Mouse (Mus musculus) left cerebral cortex, postnatal 4 days (tissue): ENCODE measurements around the gene Ptk7. TPM values are rescaled to one million over a fixed set of nuclear protein-coding genes. Genes with fewer than 3 reads are reported as not detected.
"Not testable (repeated sequence)": the region's sequence is repeated elsewhere in the genome, so short reads cannot be mapped to it uniquely, and the experiment has no call there.

Source experiments
- DNase-seq: peaks from one replicate; pipeline ENCODE4 v3.0.0-alpha.2; 2022
- intact Hi-C: fragments of 180-260 bp; cut with DNase I; formaldehyde crosslinking; loops from one replicate; pipeline ENCODE4 v1.15.1; 2025
- total RNA-seq, 2 experiments: library from RNA; stranded (reverse); gene quantifications; 2 replicates each; pipeline ENCODE4 v1.2.3; 2021

Gene Ptk7
- total RNA-seq, 2 experiments from 2014 or later: 29.8 to 30.6 TPM

DNA sequence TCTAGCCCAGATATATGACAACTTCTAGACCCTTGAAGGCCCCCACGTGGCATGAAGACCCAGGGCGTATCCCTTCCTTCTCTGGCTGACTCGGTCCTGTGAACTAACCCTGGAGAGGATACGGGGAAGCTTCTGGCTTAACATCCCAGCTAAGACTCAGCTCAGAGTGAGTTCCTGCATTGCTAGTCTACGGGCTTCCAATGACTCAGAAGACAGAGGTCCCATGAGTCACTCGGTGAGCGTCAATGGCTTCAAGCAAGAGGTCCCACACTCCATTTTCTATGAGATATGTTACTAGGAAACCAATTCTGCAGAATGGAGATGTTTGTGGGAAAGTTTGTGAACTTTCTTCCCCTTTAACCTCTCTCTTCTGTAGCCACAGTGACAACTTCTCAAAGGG is 54.8 kb downstream of the Ptk7 start:
- DNase-seq: no peak

DNA sequence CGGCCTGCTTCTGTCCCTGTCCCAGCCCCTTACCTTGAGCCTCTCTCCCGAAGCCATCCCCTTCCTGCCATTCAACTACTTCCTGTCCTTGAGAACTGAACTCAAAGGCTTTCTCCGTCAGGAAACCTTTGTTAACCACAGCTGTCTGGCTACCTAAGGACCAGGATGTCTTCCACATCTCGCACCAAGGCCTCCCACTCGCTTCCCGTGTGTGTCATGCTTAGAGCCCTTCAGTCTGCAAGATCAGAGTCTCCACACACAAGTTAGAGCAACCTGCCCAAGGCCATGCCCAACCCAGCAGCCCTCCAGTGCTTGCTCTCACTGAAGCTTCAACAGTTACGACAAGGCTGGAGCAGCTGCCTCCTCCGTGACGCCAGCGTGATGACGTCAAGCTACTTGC is 58.3 kb downstream of the Ptk7 start:
- DNase-seq: no peak
- intact Hi-C loops: no loop called here

More for the DNA sequence above, 54.8 kb downstream of the Ptk7 start:
- intact Hi-C loops: no loop called here

DNA sequence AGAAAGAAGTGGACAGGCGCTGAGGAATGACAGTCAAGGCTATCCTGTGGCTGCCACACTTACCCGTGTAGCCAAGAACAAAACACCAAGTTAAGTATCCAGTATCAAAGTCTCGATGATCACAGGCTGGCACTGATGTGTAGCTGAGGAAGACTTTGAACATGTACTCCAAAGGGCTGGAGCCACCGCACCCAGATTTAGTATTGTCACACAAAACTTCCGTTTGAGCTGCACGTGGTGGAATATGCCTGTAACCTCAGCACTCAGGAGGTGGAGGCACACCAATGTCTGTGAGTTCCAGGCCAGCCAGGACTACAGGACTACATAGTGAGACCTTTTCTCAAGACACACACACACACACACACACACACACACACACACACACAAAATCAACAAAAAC is 70.2 kb downstream of the Ptk7 start:
- DNase-seq: no peak
- intact Hi-C loops: loop anchor here (10.0 kb wide), 1 partner anchor 86 kb away; the partner anchor contains the start of genes Klc4 and Mrpl2

DNA sequence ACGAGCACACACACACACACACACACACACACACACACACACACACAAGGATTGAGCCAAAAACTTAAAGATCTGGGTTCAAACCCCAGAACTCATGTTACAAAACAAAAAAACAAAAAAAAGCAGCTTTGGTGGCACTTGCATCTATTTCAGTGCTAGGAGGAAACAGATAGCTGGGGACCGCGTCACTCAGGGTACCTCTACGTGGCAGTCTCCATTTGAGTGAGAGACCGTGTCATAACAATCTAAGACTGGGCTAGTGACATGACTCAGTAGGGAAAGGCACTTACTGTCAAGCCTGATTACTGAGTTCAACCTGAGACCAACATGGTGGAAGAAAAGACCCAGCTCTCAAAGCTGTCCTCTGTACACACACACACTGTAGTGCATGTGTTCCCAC is 71.2 kb downstream of the Ptk7 start:
- intact Hi-C loops: loop anchor here (10.0 kb wide), 1 partner anchor 87 kb away; the partner anchor contains the start of genes Klc4 and Mrpl2

DNA sequence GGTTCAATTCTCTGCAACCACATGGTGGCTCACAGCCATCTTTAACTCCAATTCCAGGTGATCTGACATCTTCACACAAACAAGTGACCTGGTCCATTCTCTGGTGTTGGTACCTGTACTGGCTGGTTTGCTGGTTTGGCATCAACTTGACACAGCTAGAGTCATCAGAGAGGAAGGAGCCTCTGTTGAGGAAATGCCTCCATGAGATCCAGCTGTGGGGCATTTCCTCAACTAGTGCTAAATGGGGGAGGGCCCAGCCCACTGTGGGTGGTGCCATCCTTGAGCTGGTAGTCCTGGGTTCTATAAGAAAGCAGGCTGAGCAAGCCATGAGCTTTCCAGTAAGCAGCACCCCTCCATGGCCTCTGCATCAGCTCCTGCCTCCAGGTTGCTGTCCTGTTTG is 72.0 kb downstream of the Ptk7 start:
- not testable (repeated sequence) for DNase-seq
- intact Hi-C loops: loop anchor here (10.0 kb wide), 1 partner anchor 87 kb away; the partner anchor contains the start of genes Klc4 and Mrpl2

More for the DNA sequence above, 71.2 kb downstream of the Ptk7 start:
- no peak for DNase-seq

DNA sequence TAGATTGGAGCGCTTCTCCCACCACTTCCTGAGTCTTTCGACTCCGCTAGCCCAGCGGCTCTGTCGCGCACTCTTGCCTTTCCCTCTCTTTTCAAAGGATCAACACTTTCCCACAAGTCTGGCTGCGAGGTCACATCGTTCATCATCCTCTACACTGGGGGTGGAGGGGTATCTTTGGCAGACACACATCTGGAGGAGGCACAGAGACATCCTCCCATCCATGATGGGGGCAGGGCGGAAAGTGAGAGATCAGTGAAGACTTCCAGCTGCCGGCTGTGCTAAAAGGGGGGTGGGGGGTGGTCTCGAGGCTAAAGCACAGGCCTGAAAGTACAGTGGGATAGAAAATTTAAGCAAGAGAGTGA is 72.7 kb downstream of the Ptk7 start:
- DNase-seq: peak; percentile 34
- intact Hi-C loops: loop anchor here (10.0 kb wide), 1 partner anchor 88 kb away; the partner anchor contains the start of genes Klc4 and Mrpl2

DNA sequence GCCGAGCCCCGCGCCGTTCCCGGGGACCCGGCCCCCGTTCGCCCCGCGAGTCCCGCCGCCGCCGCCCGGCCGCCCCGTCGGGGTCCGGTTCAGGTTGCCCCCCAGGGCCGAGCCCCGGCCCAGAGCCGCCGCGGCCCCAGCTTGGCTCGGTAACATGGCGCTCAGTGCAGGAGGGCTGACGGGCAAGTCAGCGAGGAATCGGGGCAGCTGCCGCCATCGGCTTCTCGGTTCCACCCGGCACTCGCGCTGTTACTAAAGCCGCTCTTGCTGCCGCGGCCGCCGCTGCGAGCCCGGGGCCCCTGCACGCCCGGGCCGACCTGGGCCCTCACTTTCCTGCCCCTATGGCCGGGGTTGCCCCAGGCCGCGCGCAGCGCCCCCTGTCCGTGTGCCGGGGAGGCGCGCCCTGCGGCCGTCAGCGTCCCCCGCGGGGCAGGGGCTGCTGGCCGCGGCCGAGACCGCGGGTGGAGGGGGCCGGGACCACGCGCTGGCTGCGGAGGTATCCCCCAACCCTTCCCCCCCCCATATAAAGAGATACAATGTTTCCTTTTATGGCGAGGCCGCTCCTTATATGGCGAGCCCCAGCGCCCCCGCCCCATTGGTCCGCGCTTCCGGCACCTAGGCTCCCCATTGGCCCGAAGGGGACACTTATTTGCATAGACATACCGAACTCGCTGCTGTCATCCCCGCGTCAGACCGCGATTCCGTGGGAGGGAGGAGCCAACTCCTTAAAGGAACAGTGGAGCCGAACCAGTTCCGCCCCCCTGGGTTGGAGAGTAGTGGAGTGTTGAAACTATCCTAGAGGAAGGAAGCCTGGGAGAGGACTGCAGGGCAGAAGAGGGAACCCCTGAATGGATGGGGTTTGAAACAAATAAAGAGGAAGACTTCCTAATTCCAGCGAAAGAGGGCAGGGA is 73.4 kb downstream of the Ptk7 start, which contains the start of gene Srf:
Gene Srf (minus strand): TSS at position 503 of the 911 bp plus-strand sequence.
- intact Hi-C loops: loop anchor here (10.0 kb wide), 1 partner anchor 89 kb away; the partner anchor contains the start of genes Klc4 and Mrpl2
- DNase-seq: peak; percentile 97

DNA sequence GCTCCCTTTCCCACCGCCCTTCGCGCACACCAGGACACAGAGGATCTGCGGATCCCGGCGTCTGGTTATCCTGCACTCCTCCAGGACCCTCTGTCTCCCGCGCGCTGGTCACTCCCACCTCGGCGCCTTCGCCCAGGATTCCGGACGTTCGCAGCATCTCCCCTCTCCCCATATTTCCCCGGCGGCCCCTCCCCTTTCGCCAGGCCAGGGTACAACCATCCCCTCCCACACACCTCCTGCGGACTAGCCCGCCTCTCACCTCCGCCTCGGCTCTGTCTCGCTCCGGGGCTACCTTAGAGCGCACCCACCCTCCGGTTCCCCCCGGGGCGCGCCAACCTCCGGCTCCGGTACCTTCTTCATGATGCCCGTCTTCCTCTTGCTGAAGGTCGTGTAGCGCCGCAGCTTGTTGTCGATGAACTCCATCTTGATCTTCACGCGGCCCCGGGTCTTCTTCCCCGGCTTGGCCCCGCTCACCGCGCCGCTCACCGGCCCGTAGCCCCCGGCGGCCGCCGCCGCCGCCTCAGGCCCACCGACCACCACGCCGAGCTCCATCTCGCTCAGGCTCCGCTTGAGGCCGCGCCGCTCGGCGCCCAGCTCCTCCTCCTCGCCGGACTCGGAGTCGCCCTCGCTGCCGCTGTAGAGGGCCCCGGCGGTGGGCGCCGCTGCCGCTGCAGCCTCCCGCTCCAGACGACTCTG is 74.2 kb downstream of the Ptk7 start:
- peak; percentile 50 for DNase-seq
- intact Hi-C loops: loop anchor here (10.0 kb wide), 1 partner anchor 90 kb away; the partner anchor contains the start of genes Klc4 and Mrpl2

DNA sequence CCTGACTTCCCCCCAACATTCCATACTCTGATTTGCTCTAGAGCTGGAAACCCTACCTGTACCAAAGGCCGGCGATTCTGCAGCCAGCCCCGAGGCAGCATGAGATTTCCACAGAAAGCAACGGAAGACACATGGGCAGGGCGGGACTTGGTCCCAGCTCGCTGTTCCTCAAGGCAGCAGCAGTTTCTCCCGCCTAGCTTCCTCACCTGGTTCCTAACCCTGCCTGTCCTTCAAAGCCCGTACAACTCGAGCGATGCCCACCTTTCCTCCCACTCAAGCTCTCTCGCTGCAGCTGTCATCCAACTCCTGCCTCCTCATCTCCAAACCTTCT is 74.7 kb downstream of the Ptk7 start:
- no peak for DNase-seq
- intact Hi-C loops: loop anchor here (10.0 kb wide), 1 partner anchor 90 kb away; the partner anchor contains the start of genes Klc4 and Mrpl2

DNA sequence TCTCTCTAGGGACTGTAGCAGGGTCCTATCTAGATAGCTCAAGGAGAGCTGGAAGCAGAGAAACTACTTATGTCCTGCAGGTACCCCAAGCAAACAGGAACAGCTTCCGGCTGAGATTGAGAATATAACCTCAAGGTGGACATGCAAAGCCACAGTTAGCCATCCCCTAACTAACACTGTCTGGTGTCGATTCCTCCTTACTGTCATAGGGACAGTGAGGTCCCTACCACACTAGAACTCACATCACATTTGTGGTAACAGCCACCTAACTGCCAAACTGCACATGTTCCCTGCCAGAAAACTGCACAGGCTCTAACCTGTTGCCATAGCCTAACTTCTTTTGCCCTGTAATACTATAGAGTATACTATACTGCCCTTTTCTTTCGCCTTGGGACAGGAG is 75.4 kb downstream of the Ptk7 start:
- DNase-seq: no peak
- intact Hi-C loops: loop anchor here (10.0 kb wide), 1 partner anchor 91 kb away; the partner anchor contains the start of genes Klc4 and Mrpl2

DNA sequence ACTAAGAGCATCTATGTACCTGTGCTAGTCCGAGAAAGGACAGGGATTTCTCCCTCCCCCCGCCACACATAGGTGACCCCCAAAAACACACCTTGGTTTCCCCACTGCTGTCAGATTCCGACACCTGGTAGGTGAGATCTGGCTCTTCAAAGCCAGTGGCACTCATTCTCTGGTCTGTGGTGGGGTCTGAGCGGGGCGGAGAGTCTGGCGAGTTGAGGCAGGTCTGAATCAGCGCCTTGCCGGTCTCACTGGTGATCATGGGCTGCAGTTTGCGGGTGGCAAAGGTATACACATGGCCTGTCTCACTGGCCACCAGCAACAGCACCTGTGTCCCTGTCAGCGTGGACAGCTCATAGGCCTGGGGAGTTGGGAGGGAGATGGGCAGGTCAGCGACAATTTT is 75.8 kb downstream of the Ptk7 start:
- DNase-seq: no peak
- intact Hi-C loops: loop anchor here (10.0 kb wide), 1 partner anchor 91 kb away; the partner anchor contains the start of genes Klc4 and Mrpl2

DNA sequence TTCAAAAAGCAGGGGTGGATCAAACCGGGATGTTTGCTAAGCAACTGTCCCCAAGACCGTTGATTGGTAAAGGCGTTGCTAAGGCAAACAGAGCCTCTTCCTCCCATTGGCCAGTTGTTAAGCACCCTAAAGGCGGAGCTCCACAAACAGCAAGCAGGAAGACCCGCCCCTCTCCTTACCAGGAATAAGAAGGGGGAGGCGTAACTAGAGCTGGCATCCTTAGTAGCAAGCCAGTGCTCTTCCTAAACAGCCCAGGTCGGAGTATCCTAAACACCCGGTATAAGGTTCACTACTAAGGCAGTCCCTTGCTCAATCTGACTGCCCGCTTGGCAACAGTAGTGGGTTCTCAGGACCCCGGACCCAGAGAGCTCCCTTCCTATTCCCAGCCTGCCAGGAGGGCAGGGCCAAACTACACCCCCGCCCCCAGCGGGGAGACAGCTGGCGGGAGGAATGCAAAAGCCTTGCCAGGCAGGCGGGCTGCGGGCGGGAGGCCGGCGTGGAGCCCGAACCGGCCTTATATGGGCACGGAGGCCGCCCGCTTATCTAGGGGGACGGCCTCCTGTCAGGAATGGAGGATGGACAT is 76.4 kb downstream of the Ptk7 start:
- intact Hi-C loops: loop anchor here (10.0 kb wide), 1 partner anchor 92 kb away; the partner anchor contains the start of genes Klc4 and Mrpl2
- DNase-seq: peak; percentile 92

DNA sequence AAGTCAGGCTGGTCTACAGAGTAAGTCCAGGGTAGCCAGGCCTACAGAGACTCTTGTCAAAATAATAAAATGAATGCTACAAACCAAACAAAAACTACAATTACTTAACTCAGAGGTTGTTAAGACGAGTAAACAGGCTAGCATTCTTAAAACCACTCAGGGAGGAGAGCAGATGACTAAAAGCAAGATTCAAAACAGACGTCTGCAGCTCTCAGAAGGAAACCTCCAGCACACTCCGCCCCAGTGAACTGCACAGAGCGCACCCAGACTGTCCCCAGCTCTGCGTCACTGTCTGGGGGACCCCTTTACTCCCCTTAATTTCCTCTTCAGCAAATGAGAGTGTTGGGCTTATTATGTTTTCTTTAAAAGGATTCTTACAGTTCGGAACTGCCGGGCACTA is 77.2 kb downstream of the Ptk7 start:
- DNase-seq: no peak
- intact Hi-C loops: loop anchor here (10.0 kb wide), 1 partner anchor 93 kb away; the partner anchor contains the start of genes Klc4 and Mrpl2

DNA sequence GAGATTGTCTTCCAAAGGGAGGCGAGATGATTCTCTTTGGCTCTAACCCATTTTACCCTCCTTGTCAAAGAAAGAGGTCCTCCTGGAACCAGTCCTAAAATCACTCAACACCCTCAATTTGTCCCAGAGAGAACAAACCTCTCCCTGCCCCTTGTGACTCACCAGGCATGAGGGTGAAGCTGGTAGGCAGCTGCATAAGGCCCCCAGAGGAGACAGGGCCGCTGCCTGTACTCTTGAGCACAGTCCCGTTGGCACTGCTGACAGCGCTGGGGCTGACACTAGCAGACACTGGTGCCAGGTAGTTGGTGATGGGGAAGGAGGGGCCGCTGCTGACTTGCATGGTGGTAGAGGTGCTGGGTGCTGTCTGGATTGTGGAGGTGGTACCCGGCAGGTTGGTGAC is 77.9 kb downstream of the Ptk7 start:
- DNase-seq: no peak
- intact Hi-C loops: loop anchor here (10.0 kb wide), 1 partner anchor 93 kb away; the partner anchor contains the start of genes Klc4 and Mrpl2

DNA sequence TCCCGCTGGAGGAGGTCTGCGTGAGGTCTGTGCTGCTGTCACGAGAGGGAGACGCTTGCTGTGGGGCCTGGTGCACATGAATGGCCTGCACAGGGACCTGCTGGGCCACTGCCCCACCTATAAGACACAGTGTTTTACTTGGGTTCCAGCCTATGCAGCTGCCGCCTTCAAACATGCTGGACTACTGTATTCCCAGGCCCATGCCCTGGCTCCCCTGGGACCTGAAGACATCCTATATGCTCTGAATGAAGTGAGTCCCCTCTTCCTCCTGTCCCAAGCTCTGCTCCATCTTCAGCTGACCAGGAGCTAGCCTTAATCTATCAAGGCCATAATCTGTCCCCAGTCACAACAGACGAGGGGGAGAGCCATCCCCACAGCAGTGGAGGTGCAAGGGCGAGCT is 78.4 kb downstream of the Ptk7 start:
- intact Hi-C loops: loop anchor here (10.0 kb wide), 1 partner anchor 94 kb away; the partner anchor contains the start of genes Klc4 and Mrpl2
- no peak for DNase-seq

DNA sequence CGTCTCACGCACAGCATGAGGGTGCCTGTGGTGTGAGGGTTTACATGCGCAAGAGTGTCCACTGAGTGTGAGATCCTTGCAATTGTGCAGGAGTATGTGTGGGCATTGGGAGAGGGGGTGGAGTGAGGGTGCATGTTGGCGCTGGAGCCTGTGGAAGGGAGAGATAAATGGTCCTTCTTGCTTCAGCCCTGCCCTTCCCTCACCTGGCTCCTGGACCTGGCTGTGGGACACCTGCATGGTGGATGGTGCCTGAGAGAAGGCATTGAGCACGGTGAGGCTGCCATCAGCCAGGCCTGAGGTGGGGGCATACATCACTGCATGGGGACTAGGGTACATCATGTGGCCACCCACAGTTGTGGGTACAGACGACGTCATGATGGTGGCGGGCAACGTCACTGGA is 79.7 kb downstream of the Ptk7 start:
- DNase-seq: no peak
- intact Hi-C loops: loop anchor here (10.0 kb wide), 1 partner anchor 95 kb away; the partner anchor contains the start of genes Klc4 and Mrpl2

DNA sequence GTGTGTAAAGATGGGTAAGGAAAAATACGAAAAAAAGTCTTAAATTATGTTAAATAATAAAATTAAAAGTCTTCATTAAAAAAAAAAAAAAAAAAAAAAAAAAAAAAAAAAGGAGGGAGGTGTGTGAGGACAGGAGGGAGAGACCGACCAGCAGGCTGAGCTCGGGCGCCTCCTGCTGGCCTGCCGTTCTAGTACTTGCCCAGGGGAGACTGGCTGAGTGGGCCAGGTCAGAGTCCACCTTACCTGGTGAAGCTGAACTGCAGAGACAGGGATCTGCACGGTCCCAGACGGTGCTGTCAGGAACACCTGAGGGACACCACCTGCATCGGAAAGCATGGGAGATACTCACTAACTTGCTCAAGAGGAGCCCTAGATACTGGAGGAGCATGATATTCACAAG is 80.1 kb downstream of the Ptk7 start:
- intact Hi-C loops: no loop called here
- peak; percentile 69 for DNase-seq

DNA sequence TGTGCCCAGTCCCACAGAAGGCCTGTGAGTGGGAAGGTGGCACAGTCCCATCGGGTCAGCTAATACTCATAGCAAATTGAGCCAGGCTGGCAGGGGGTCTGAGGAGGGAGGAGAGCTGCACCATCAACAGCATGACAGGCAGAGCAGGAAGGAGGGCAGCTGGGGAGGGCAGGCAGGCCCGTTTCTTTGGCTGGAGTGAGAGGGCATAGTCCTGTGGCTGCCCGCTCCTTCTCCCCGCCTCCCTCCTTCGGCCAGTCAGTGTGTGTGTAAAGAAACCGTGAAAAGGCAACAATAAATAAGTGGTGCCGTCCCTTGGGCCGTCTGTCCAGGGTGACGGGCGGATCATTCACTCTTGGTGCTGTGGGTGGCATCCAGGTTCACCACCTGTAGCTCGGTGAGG is 80.6 kb downstream of the Ptk7 start:
- intact Hi-C loops: no loop called here
- no peak for DNase-seq

DNA sequence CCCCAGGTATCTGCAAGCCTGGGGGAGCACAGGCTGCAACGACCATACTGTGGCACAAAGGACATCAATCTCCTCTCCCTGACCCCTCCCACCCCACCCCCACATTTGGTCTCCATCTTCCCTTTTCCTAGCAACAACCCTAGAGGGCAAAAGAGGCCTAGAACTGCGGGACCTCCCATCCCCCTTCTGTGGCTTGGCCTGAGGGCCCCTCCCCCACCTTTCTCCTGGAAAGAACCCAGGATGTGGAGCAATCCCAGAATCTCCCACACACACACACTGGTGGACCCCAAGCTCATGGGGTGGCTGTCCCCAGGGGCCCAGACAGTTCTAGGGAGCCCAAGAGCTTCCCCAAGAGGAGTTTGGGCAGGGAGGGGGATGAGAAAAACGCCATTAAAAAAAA is 81.4 kb downstream of the Ptk7 start:
- DNase-seq: no peak
- intact Hi-C loops: no loop called here

DNA sequence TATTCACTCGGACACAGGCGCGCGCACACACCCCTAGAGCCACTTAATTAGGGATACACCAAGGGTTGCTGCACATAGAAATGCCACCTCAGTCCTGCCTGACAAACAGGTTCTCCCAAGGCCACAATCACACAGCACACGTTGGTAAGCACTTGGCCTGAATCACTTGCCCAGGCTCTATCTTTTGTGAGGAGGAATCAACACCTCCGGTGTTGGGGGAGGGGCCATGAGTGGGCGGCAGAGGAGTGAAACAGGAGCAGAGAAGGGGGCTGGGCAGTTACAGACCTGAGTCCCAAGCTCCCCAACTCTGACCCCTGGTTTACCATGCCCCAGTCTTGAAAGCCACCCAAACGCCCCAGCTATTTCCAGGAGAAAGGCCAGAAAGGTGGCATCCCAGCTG is 82.3 kb downstream of the Ptk7 start:
- intact Hi-C loops: no loop called here
- DNase-seq: no peak
